Mouse (Mus musculus): Measurements from ENCODE around the gene Nsun4. TPM values are rescaled to one million over a fixed set of nuclear protein-coding genes. Genes with fewer than 3 reads are reported as not detected.

The Nsun4 gene
- total and polyA plus RNA-seq, 3 experiments, result 19.9 to 32.8 (median 20.5) TPM

DNA sequence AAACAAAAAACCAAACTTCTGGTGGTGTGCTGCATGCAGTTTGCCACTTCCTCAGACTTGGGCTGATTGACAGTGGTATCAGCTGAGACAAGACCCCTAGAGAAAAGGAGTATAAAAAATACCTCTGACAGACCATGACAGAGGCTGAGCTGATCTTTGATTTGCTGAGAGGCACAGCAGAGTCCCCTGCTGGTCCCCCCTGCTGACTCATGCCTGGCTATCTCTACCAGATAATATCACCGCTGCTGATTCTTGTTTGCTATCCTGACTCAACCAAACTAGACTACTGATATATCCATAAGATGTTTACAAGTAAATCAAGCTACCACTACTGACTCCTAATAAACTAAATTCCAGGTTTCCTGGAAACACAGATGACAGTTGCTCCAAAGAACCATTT lies 10.2 kb upstream of the Nsun4 start:
- dilution Hi-C loops (cut with MboI; ENCODE audit: extremely low pct_ligation_motif_present, extremely low pct_unique_long_range_greater_than_20kb, low sequenced_read_pairs) (no loop called here), in situ Hi-C loops (cut with MboI; ENCODE audit: low pct_ligation_motif_present, low pct_unique_long_range_greater_than_20kb, low sequenced_read_pairs) (no loop called here)
- no peak overlapping the region for H3K4me3 ChIP-seq (replicated peaks in 1 of 3; ENCODE audit: low read depth in 2 of 3, low read length in 2 of 3, poor library complexity in 1 of 3)
- H3K27ac ChIP-seq (ENCODE audit: insufficient read depth, low read depth), result no peak overlapping the region
- H3K4me2 ChIP-seq (ENCODE audit: insufficient read depth, low read depth, poor library complexity, severe bottlenecking), result no peak overlapping the region
- no peaks in the 10 kb centered on the region for H3K4me1 ChIP-seq (ENCODE audit: control insufficient read depth in 1 of 2, insufficient read depth in 2 of 2)
- TF ChIP-seq MEF2A (IDR thresholded peaks at IDR 0.05; ENCODE audit: borderline replicate concordance, low read depth, low read length) (no peak), E2F4 (IDR thresholded peaks at IDR 0.05; ENCODE audit: insufficient replicate concordance, low read depth, low read length) (no peak), RAD21 (IDR thresholded peaks at IDR 0.05; ENCODE audit: low read depth, low read length) (no peak), USF2 (conservative IDR thresholded peaks at IDR 0.05; ENCODE audit: low read depth, low read length) (no peak), USF1 (IDR thresholded peaks at IDR 0.05; ENCODE audit: low read depth, low read length) (no peak), ZNF384 (IDR thresholded peaks at IDR 0.05; ENCODE audit: low read depth, low read length) (no peak), BHLHE40 (IDR thresholded peaks at IDR 0.05; ENCODE audit: low read depth, low read length) (no peak), ETS1 (conservative IDR thresholded peaks at IDR 0.05; ENCODE audit: low read depth, low read length) (no peak), MXI1 (IDR thresholded peaks at IDR 0.05; ENCODE audit: low read depth, low read length) (no peak), SMC3 (IDR thresholded peaks at IDR 0.05; ENCODE audit: low read depth, low read length) (no peak)
- no peaks in the 10 kb centered on the region for H3K27me3 ChIP-seq (replicated peaks)
- H3K36me3 ChIP-seq (replicated peaks in 1 of 2; ENCODE audit: control insufficient read depth in 1 of 2, insufficient read depth in 1 of 2, low read length in 1 of 2), result peaks cover 18 to 47% of the 10 kb centered on the region in 2 experiments
- H3K9me3 ChIP-seq (replicated peaks; ENCODE audit: low read length), result no peaks in the 10 kb centered on the region
- H3K79me2 ChIP-seq (replicated peaks; ENCODE audit: control insufficient read depth, extremely low read depth, insufficient read depth, poor library complexity, severe bottlenecking), result no peaks in the 10 kb centered on the region
- no peak overlapping the region for H3K9ac ChIP-seq (ENCODE audit: insufficient read depth, low read depth)
- no peak for DNase-seq (ENCODE audit: extremely low read depth)

DNA sequence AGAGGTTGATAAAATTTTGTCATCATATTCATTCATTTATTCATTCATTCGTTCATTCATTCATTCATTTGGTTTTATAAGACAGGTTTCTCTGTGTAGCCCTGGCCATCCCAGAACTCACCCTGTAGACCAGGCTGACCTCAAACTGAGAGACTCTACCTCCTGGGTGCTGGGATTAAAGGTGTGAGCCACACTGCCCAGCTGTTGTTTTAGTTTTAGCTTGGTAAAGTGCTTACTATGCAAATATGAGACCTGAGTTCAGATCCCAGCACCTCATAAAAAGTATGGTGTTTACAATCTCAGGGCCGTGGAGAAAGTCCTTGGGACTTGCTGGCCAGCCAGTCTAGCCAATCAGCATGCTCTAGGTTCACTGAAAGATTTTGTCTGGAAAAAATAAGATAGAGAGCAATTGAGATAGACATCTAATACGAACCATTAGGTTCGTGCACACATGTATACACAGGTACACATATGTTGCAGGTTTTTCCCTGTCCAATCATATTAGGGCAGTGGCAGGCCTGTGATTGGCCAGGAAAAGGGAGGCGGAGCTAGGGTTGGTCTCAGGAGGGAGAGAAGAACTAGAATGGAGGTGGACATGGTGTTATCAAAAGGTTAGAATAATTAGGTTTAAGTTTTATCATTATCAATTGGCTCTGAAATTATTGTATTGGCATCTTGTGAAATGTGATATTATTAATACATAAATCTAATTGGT lies 5.5 kb upstream of the Nsun4 start:
- Histone ChIP-seq H3K27me3 (replicated peaks) (no peaks in the 10 kb centered on the region), H3K9ac (ENCODE audit: insufficient read depth, low read depth) (no peak overlapping the region), H3K4me1 (ENCODE audit: control insufficient read depth in 1 of 2, insufficient read depth in 2 of 2) (peaks cover 0 to 21% of the 10 kb centered on the region in 2 experiments; a peak in 2 of 4 replicates), H3K9me3 (replicated peaks; ENCODE audit: low read length) (no peaks in the 10 kb centered on the region), H3K79me2 (replicated peaks; ENCODE audit: control insufficient read depth, extremely low read depth, insufficient read depth, poor library complexity, severe bottlenecking) (no peaks in the 10 kb centered on the region; the same call in 1 of the 2 replicates), H3K36me3 (replicated peaks in 1 of 2; ENCODE audit: control insufficient read depth in 1 of 2, insufficient read depth in 1 of 2, low read length in 1 of 2) (peaks cover 0 to 14% of the 10 kb centered on the region in 2 experiments), H3K4me2 (ENCODE audit: insufficient read depth, low read depth, poor library complexity, severe bottlenecking) (no peak overlapping the region), H3K27ac (ENCODE audit: insufficient read depth, low read depth) (no peak overlapping the region), H3K4me3 (replicated peaks in 1 of 3; ENCODE audit: low read depth in 2 of 3, low read length in 2 of 3, poor library complexity in 1 of 3) (no peak overlapping the region)
- in situ Hi-C loops (cut with MboI; ENCODE audit: low pct_ligation_motif_present, low pct_unique_long_range_greater_than_20kb, low sequenced_read_pairs), result no loop called here
- TF ChIP-seq MAFK (IDR thresholded peaks at IDR 0.05; ENCODE audit: insufficient replicate concordance, low read length) (peak; percentile 57; the same call in 1 of the 2 replicates), JUN (IDR thresholded peaks at IDR 0.05; ENCODE audit: insufficient read depth, low read depth, low read length) (no peak)
- dilution Hi-C loops (cut with MboI; ENCODE audit: extremely low pct_ligation_motif_present, extremely low pct_unique_long_range_greater_than_20kb, low sequenced_read_pairs), result no loop called here
- no peak for DNase-seq (ENCODE audit: extremely low read depth)

GRCm38 (mm10) chr4:116057559-116057958 lies 3.9 kb upstream of the Nsun4 start:
- Histone ChIP-seq H3K4me2 (ENCODE audit: insufficient read depth, low read depth, poor library complexity, severe bottlenecking) (no peak overlapping the region), H3K4me3 (replicated peaks in 1 of 3; ENCODE audit: low read depth in 2 of 3, low read length in 2 of 3, poor library complexity in 1 of 3) (no peak overlapping the region), H3K4me1 (ENCODE audit: control insufficient read depth in 1 of 2, insufficient read depth in 2 of 2) (peaks cover 0 to 25% of the 10 kb centered on the region in 2 experiments; a peak in 2 of 4 replicates), H3K9ac (ENCODE audit: insufficient read depth, low read depth) (no peak overlapping the region), H3K36me3 (replicated peaks in 1 of 2; ENCODE audit: control insufficient read depth in 1 of 2, insufficient read depth in 1 of 2, low read length in 1 of 2) (peaks cover 0 to 4% of the 10 kb centered on the region in 2 experiments), H3K9me3 (replicated peaks; ENCODE audit: low read length) (no peaks in the 10 kb centered on the region), H3K27me3 (replicated peaks) (no peaks in the 10 kb centered on the region), H3K79me2 (replicated peaks; ENCODE audit: control insufficient read depth, extremely low read depth, insufficient read depth, poor library complexity, severe bottlenecking) (no peaks in the 10 kb centered on the region; the same call in 1 of the 2 replicates), H3K27ac (ENCODE audit: insufficient read depth, low read depth) (no peak overlapping the region)
- in situ Hi-C loops (cut with MboI; ENCODE audit: low pct_ligation_motif_present, low pct_unique_long_range_greater_than_20kb, low sequenced_read_pairs), result no loop called here
- DNase-seq (ENCODE audit: extremely low read depth), result no peak
- dilution Hi-C loops (cut with MboI; ENCODE audit: extremely low pct_ligation_motif_present, extremely low pct_unique_long_range_greater_than_20kb, low sequenced_read_pairs), result no loop called here
- TF ChIP-seq TCF12 (IDR thresholded peaks at IDR 0.05; ENCODE audit: low read depth, low read length), result no peak
- peak in 1 of 2 experiments; percentile 45; a peak in 2 of 4 replicates for TF ChIP-seq CTCF (conservative IDR thresholded peaks at IDR 0.05 in 1 of 2, IDR thresholded peaks at IDR 0.05 in 1 of 2; ENCODE audit: low read depth in 2 of 2, low read length in 2 of 2)
- TF ChIP-seq NRF1 (IDR thresholded peaks at IDR 0.05; ENCODE audit: low read depth, low read length), result no peak
- no peak for TF ChIP-seq JUN (IDR thresholded peaks at IDR 0.05; ENCODE audit: insufficient read depth, low read depth, low read length)
